Mouse (Mus musculus) midbrain, embryonic 16.5 days (tissue): Measurements from ENCODE around the gene Rps16. TPM values are rescaled to one million over a fixed set of nuclear protein-coding genes. Genes with fewer than 3 reads are reported as not detected.
A peak's percentile ranks its signal among the peaks of the same experiment; 100 is the strongest.

Experiments used
- ATAC-seq: fragments of 200-750 bp; cut with Nextera tagmentation; 2 replicates; pipeline ENCODE4 v1.8.0; 2017; ENCODE audit warnings: moderate TSS enrichment
- H3K27ac ChIP-seq: fragments of 300-500 bp; sonication (generic); 2 replicates; pipeline ENCODE4 v1.5.1; 2014; ENCODE audit warnings: mild to moderate bottlenecking, low read length, mixed read lengths
- H3K27me3 ChIP-seq: fragments of 300-500 bp; sonication (generic); 2 replicates; pipeline ENCODE4 v1.6.1; 2014; ENCODE audit warnings: low read depth, low read length, mixed read lengths; ENCODE audit not compliant: control insufficient read depth, insufficient read depth
- H3K36me3 ChIP-seq: fragments of 300-500 bp; sonication (generic); 2 replicates; pipeline ENCODE4 v1.6.1; 2014; ENCODE audit warnings: mild to moderate bottlenecking, low read length, moderate library complexity, mixed read lengths; ENCODE audit not compliant: control insufficient read depth, insufficient read depth
- H3K4me1 ChIP-seq: fragments of 300-500 bp; sonication (generic); 2 replicates; pipeline ENCODE4 v1.6.1; 2014; ENCODE audit warnings: mild to moderate bottlenecking, low read length, mixed read lengths; ENCODE audit not compliant: control insufficient read depth, insufficient read depth
- H3K4me2 ChIP-seq: fragments of 300-500 bp; sonication (generic); 2 replicates; pipeline ENCODE4 v1.6.1; 2014; ENCODE audit warnings: mild to moderate bottlenecking, low read length, mixed read lengths
- H3K4me3 ChIP-seq: fragments of 300-500 bp; sonication (generic); 2 replicates; pipeline ENCODE4 v1.5.1; 2014; ENCODE audit warnings: low read depth, mild to moderate bottlenecking, low read length, moderate library complexity, mixed read lengths
- H3K9ac ChIP-seq: fragments of 300-500 bp; sonication (generic); 2 replicates; pipeline ENCODE4 v1.6.1; 2014; ENCODE audit warnings: low read depth, low read length, mixed read lengths
- H3K9me3 ChIP-seq: fragments of 300-500 bp; sonication (generic); replicated peaks from 2 replicates; pipeline ENCODE4 v1.6.1; 2014; ENCODE audit warnings: mild to moderate bottlenecking, low read length, mixed read lengths; ENCODE audit not compliant: control insufficient read depth, poor library complexity, severe bottlenecking
- WGBS: fragments of 180-500 bp; shearing (Covaris S2); extraction: QIAGEN DNeasy Blood & Tissue Kit; methylation state at CpG from one replicate; pipeline ENCODE4 v1.1.7; 2014; 5-methylcytosine and 5-hydroxymethylcytosine counted together
- polyA plus RNA-seq: library from polyadenylated mRNA; unstranded; fragments of >200 nt; fragmentation: Nextera tagmentation; extraction: Ambion mirVana; gene quantifications from 2 replicates; pipeline ENCODE4 v1.2.1, GENCODE M21; 2015

The Rps16 gene
- polyA plus RNA-seq, 1 experiment from 2014 or later, result 435 TPM

GRCm38 (mm10) chr7:28355221-28355620, 4.8 kb downstream of the Rps16 start:
- H3K9me3 ChIP-seq, result no peaks in the 10 kb centered on the region
- 94% methylated on average over 3 of the region's 3 CpGs for WGBS

GRCm38 (mm10) chr7:28356981-28357380, 6.5 kb downstream of the Rps16 start:
- Histone ChIP-seq H3K36me3 (peaks cover 6% of the 10 kb centered on the region; the same call in 1 of the 2 replicates), H3K27me3 (no peaks in the 10 kb centered on the region), H3K4me2 (no peak overlapping the region), H3K4me3 (no peak overlapping the region), H3K4me1 (peaks cover 9% of the 10 kb centered on the region), H3K9me3 (no peaks in the 10 kb centered on the region), H3K9ac (no peak overlapping the region), H3K27ac (peak overlapping the region; percentile 24; the same call in 1 of the 2 replicates)
- no peak for ATAC-seq
- WGBS, result 0% methylated on average over 5 of the region's 5 CpGs

More at GRCm38 (mm10) chr7:28355221-28355620, 4.8 kb downstream of the Rps16 start:
- ATAC-seq, result no peak
- no peak overlapping the region for H3K9ac ChIP-seq
- H3K36me3 ChIP-seq, result peaks cover 6% of the 10 kb centered on the region; the same call in 1 of the 2 replicates
- H3K4me1 ChIP-seq, result peaks cover 17% of the 10 kb centered on the region
- H3K27ac ChIP-seq, result no peak overlapping the region
- no peak overlapping the region for H3K4me2 ChIP-seq
- H3K27me3 ChIP-seq, result no peaks in the 10 kb centered on the region
- no peak overlapping the region for H3K4me3 ChIP-seq

- no peak overlapping the region for H3K4me2 ChIP-seq
- H3K36me3 ChIP-seq, result peaks cover 6% of the 10 kb centered on the region; the same call in 1 of the 2 replicates
- 0% methylated on average over 5 of the region's 5 CpGs for WGBS
- no peaks in the 10 kb centered on the region for H3K27me3 ChIP-seq
- no peak overlapping the region for H3K4me3 ChIP-seq
- H3K9me3 ChIP-seq, result no peaks in the 10 kb centered on the region
- ATAC-seq, result no peak
- no peak overlapping the region for H3K9ac ChIP-seq
- peak overlapping the region; percentile 25; the same call in 1 of the 2 replicates for H3K27ac ChIP-seq
- H3K4me1 ChIP-seq, result peaks cover 6% of the 10 kb centered on the region; the same call in 1 of the 2 replicates
These were observed 7.5 kb downstream of the Rps16 start for GRCm38 (mm10) chr7:28357984-28358383.

- H3K9ac ChIP-seq, result no peak overlapping the region
- H3K4me2 ChIP-seq, result no peak overlapping the region
- ATAC-seq, result no peak
- peaks cover 6% of the 10 kb centered on the region; the same call in 1 of the 2 replicates for H3K4me1 ChIP-seq
- H3K9me3 ChIP-seq, result no peaks in the 10 kb centered on the region
- H3K27ac ChIP-seq, result peak overlapping the region; percentile 25; the same call in 1 of the 2 replicates
- 42% methylated on average over 7 of the region's 7 CpGs for WGBS
- no peaks in the 10 kb centered on the region for H3K27me3 ChIP-seq
- H3K36me3 ChIP-seq, result peaks cover 6% of the 10 kb centered on the region; the same call in 1 of the 2 replicates
- H3K4me3 ChIP-seq, result no peak overlapping the region
These were observed 8.0 kb downstream of the Rps16 start for GRCm38 (mm10) chr7:28358431-28358830.

GRCm38 (mm10) chr7:28359854-28360253, 9.4 kb downstream of the Rps16 start:
- Histone ChIP-seq H3K9ac (no peak overlapping the region), H3K4me2 (no peak overlapping the region), H3K4me3 (no peak overlapping the region), H3K27ac (no peak overlapping the region), H3K36me3 (no peaks in the 10 kb centered on the region; the same call in 1 of the 2 replicates), H3K9me3 (no peaks in the 10 kb centered on the region), H3K4me1 (peaks cover 6% of the 10 kb centered on the region; the same call in 1 of the 2 replicates), H3K27me3 (no peaks in the 10 kb centered on the region)
- 94% methylated on average over 10 of the region's 10 CpGs for WGBS
- ATAC-seq, result no peak

GRCm38 (mm10) chr7:28360291-28360690, 9.8 kb downstream of the Rps16 start:
- no peaks in the 10 kb centered on the region for H3K9me3 ChIP-seq
- ATAC-seq, result no peak
- no peak overlapping the region for H3K9ac ChIP-seq
- H3K4me3 ChIP-seq, result no peak overlapping the region
- no peak overlapping the region for H3K27ac ChIP-seq
- H3K4me1 ChIP-seq, result peaks cover 6% of the 10 kb centered on the region; the same call in 1 of the 2 replicates
- WGBS, result 97% methylated on average over 6 of the region's 6 CpGs
- H3K36me3 ChIP-seq, result no peaks in the 10 kb centered on the region; the same call in 1 of the 2 replicates
- no peaks in the 10 kb centered on the region for H3K27me3 ChIP-seq
- no peak overlapping the region for H3K4me2 ChIP-seq

- H3K4me2 ChIP-seq, result no peak overlapping the region
- H3K27ac ChIP-seq, result no peak overlapping the region
- H3K4me1 ChIP-seq, result peaks cover 6% of the 10 kb centered on the region; the same call in 1 of the 2 replicates
- no peaks in the 10 kb centered on the region; the same call in 1 of the 2 replicates for H3K36me3 ChIP-seq
- H3K27me3 ChIP-seq, result no peaks in the 10 kb centered on the region
- H3K9me3 ChIP-seq, result no peaks in the 10 kb centered on the region
- no peak for ATAC-seq
- 94% methylated on average over 19 of the region's 20 CpGs for WGBS
- no peak overlapping the region for H3K4me3 ChIP-seq
- no peak overlapping the region for H3K9ac ChIP-seq
These were observed 11.3 kb downstream of the Rps16 start for GRCm38 (mm10) chr7:28361647-28362341.

- no peak overlapping the region for H3K4me2 ChIP-seq
- H3K36me3 ChIP-seq, result no peaks in the 10 kb centered on the region; the same call in 1 of the 2 replicates
- H3K4me3 ChIP-seq, result no peak overlapping the region
- no peak overlapping the region for H3K27ac ChIP-seq
- H3K4me1 ChIP-seq, result peaks cover 6% of the 10 kb centered on the region; the same call in 1 of the 2 replicates
- no peaks in the 10 kb centered on the region for H3K27me3 ChIP-seq
- H3K9me3 ChIP-seq, result no peaks in the 10 kb centered on the region
- ATAC-seq, result no peak
- 88% methylated on average over 16 of the region's 16 CpGs for WGBS
- no peak overlapping the region for H3K9ac ChIP-seq
These were observed 12.1 kb downstream of the Rps16 start for GRCm38 (mm10) chr7:28362441-28363060.
